Mouse (Mus musculus) embryonic facial prominence, embryonic 11.5 days (tissue): ENCODE results near the gene Zc3h10. TPM values are rescaled to one million over a fixed set of nuclear protein-coding genes. Genes with fewer than 3 reads are reported as not detected.
"Not testable (repeated sequence)": the region's sequence is repeated elsewhere in the genome, so short reads cannot be mapped to it uniquely, and the experiment has no call there.

Source experiments
- ATAC-seq: fragments of 200-750 bp; cut with Nextera tagmentation; replicated peaks from 2 replicates; pipeline ENCODE4 v1.8.0; 2017; ENCODE audit warnings: low read depth; ENCODE audit not compliant: insufficient number of reproducible peaks, low FRiP score, low TSS enrichment
- DNase-seq: peaks from one replicate; pipeline ENCODE4 v3.0.0-alpha.2; 2015; ENCODE audit warnings: low spot score
- H3K27ac ChIP-seq: fragments of 300-500 bp; sonication (generic); replicated peaks from 2 replicates; pipeline ENCODE4 v1.5.1; 2014; ENCODE audit warnings: mild to moderate bottlenecking, low read depth, low read length, control low read depth
- H3K27me3 ChIP-seq: fragments of 300-500 bp; sonication (generic); 2 replicates; pipeline ENCODE4 v1.6.1; 2014; ENCODE audit warnings: mild to moderate bottlenecking, low read length, moderate library complexity, mixed read lengths; ENCODE audit not compliant: control insufficient read depth, insufficient read depth
- H3K36me3 ChIP-seq: fragments of 300-500 bp; sonication (generic); replicated peaks from 2 replicates; pipeline ENCODE4 v1.6.1; 2014; ENCODE audit warnings: low read depth, mild to moderate bottlenecking, low read length, moderate library complexity, mixed read lengths; ENCODE audit not compliant: control insufficient read depth, insufficient read depth
- H3K4me1 ChIP-seq: fragments of 300-500 bp; sonication (generic); 2 replicates; pipeline ENCODE4 v1.6.1; 2014; ENCODE audit warnings: low read length, mixed read lengths; ENCODE audit not compliant: control insufficient read depth, insufficient read depth
- H3K4me2 ChIP-seq: fragments of 300-500 bp; sonication (generic); 2 replicates; pipeline ENCODE4 v1.6.1; 2014; ENCODE audit warnings: low read depth, mild to moderate bottlenecking, control low read depth, low read length, moderate library complexity
- H3K4me3 ChIP-seq: fragments of 300-500 bp; sonication (generic); 2 replicates; pipeline ENCODE4 v1.5.1; 2014; ENCODE audit warnings: low read depth, low read length, control low read depth
- H3K9ac ChIP-seq: fragments of 300-500 bp; sonication (generic); replicated peaks from 2 replicates; pipeline ENCODE4 v1.6.1; 2014; ENCODE audit warnings: mild to moderate bottlenecking, control low read depth, low read length
- H3K9me3 ChIP-seq: fragments of 300-500 bp; sonication (generic); replicated peaks from 2 replicates; pipeline ENCODE4 v1.6.1; 2016; ENCODE audit warnings: mild to moderate bottlenecking, low read length, inconsistent platforms, mixed read lengths; ENCODE audit not compliant: control insufficient read depth
- WGBS: fragments of 180-500 bp; shearing (Covaris S2); extraction: QIAGEN DNeasy Blood & Tissue Kit; methylation state at CpG from one replicate; pipeline ENCODE4 v1.1.7; 2014; 5-methylcytosine and 5-hydroxymethylcytosine counted together
- polyA plus RNA-seq: library from polyadenylated mRNA; unstranded; fragments of >200 nt; fragmentation: Nextera tagmentation; extraction: Ambion mirVana; gene quantifications from 2 replicates; pipeline ENCODE4 v1.2.1, GENCODE M21; 2014

Gene Zc3h10
- polyA plus RNA-seq, 1 experiment from 2014 or later: 15.0 TPM

DNA sequence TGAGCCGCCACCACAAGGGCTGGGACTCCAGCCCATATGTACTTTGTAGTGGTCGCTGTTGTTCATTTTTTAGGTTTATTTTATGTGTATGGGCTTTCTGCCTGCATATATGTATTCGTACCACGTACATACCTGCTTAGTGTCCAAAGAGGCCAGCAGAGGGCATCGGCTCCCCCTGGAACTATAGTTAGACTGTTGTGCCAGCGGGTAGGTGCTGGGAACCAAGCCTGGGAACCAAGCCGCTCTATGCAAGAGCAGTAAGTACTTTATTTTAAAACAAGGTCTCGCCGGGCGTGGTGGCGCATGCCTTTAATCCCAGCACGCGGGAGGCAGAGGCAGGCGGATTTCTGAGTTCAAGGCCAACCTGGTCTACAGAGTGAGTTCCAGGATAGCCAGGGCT, 41.6 kb downstream of the Zc3h10 start:
- Histone ChIP-seq H3K9ac (no peak overlapping the region), H3K36me3 (no peaks in the 10 kb centered on the region), H3K4me1 (no peaks in the 10 kb centered on the region), H3K4me3 (no peak overlapping the region), H3K27me3 (no peaks in the 10 kb centered on the region), H3K4me2 (no peak overlapping the region), H3K9me3 (no peaks in the 10 kb centered on the region), H3K27ac (no peak overlapping the region)
- WGBS: 93% methylated on average over 14 of the region's 14 CpGs
- DNase-seq (no peak), ATAC-seq (no peak)

DNA sequence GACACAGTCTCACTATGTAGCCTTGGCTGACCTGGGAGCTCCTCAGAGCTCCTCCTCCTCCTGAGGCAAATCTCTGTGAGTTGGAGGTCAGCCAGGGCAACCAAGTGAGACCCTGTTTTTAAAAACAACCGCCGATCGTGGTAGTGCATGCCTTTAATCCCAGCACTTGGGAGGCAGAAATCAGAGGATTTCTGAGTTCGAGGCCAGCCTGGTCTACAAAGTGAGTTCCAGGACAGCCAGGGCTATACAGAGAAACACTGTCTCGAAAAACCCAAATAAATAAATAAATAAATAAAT, 42.3 kb downstream of the Zc3h10 start:
- not testable (repeated sequence) for ATAC-seq, H3K9ac ChIP-seq, H3K4me3 ChIP-seq, H3K27ac ChIP-seq, DNase-seq, H3K4me1 ChIP-seq, H3K4me2 ChIP-seq, H3K36me3 ChIP-seq, H3K9me3 ChIP-seq, H3K27me3 ChIP-seq
- 71% methylated on average over 5 of the region's 5 CpGs for WGBS

DNA sequence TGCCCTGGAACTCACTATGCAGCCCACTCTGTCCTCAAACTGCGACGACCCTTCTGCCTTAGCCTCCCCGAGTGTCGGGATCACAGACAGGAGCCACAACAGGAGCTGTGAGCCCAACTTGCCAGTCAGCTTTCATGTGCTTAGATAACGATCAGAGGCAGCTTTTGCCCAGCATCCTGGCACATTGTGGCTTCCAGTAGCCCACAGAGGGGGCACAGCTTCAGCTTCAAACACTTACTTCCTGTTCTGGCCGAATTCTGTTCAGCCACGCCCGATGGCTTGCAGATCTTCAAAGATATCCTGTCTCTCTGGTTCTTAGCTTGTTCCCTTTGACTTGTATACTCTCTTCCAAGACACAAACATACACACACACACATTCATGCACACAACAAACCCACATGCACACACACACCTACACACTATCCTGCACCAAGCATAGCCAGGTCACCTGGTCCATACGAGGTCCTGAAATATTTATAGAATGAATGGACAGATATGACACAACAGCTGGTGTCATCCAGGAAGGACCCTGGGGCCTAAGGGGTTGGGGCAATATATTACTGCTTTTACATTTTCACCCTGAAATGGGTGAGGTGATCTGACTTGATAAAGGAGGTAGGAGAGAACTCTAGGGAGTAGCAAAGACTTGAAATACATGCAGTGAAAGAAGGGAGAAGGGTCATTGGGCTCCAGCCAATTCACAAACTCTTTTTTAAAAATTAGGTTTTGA, 42.8 kb downstream of the Zc3h10 start:
- no peaks in the 10 kb centered on the region for H3K4me1 ChIP-seq
- no peak overlapping the region for H3K4me2 ChIP-seq
- H3K4me3 ChIP-seq: no peak overlapping the region
- no peaks in the 10 kb centered on the region for H3K9me3 ChIP-seq
- no peak overlapping the region for H3K27ac ChIP-seq
- ATAC-seq (no peak), DNase-seq (no peak)
- WGBS: 76% methylated on average over 9 of the region's 9 CpGs
- no peak overlapping the region for H3K9ac ChIP-seq
- no peaks in the 10 kb centered on the region for H3K27me3 ChIP-seq
- no peaks in the 10 kb centered on the region for H3K36me3 ChIP-seq

DNA sequence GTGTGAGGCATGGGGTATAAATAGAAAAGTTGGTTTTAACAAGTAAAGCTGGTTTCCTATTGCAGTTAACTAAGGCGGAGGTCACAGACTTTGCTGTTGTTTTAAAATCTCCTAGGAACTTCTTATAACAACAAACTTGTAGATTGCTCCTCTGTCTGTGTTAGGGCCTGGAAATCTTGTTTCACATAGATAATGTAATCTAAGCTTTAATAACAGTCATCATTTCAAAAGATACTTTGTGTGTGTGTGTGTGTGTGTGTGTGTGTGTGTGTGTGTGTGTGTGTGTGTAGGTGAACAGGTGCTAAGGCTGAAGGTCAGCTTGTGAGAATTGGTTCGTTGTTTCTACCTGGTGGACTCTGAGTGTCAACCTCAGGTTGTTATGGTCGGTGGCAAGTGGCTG, 43.6 kb downstream of the Zc3h10 start:
- ATAC-seq: no peak
- Histone ChIP-seq H3K36me3 (no peaks in the 10 kb centered on the region), H3K27ac (no peak overlapping the region), H3K27me3 (no peaks in the 10 kb centered on the region), H3K4me2 (no peak overlapping the region), H3K4me1 (no peaks in the 10 kb centered on the region), H3K4me3 (no peak overlapping the region), H3K9ac (no peak overlapping the region), H3K9me3 (no peaks in the 10 kb centered on the region)
- DNase-seq: no peak
- 79% methylated on average over 3 of the region's 3 CpGs for WGBS

DNA sequence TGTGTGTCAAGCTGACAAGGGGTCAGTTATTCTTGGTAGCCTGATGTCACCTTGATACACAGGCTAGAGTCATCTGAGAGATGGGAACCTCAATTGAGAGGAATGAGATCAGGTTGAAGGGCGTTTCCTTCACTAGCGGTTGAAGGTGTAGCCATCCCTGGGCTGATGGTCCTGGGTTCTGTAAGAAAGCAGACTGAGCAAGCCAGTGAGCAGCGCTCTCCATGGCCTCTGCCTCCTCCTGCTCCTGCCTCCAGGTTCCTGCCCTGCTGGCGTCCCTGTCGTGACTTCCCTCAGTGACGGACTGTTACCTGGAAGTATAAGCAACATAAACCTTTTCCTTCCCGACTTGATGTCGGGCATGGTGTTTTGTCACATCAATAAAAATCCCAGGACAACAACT, 44.0 kb downstream of the Zc3h10 start:
- DNase-seq: no peak
- H3K27ac ChIP-seq: no peak overlapping the region
- no peaks in the 10 kb centered on the region for H3K4me1 ChIP-seq
- ATAC-seq: no peak
- no peak overlapping the region for H3K9ac ChIP-seq
- no peak overlapping the region for H3K4me3 ChIP-seq
- WGBS: 75% methylated on average over 8 of the region's 8 CpGs
- no peaks in the 10 kb centered on the region for H3K36me3 ChIP-seq
- H3K4me2 ChIP-seq: no peak overlapping the region
- H3K9me3 ChIP-seq: no peaks in the 10 kb centered on the region
- no peaks in the 10 kb centered on the region for H3K27me3 ChIP-seq

DNA sequence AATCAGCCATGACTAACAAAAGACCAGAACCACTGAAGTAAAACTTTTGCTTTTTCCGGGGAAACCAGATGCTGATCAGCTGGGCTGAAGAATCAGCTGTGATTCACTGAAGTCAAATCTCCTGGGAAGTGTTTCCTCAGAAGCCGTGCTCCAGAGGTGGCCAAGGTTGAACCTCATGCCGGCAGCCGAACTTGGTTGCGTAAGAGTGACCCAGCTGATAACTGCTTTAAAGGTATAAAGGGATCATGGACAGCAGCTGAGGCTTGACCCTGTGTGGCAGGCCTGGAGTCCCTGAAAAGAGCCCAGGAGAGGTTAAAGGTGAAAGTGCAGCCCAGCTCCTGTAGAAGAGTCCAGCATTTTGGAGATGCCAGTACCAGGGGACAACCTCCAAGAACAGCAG, 45.2 kb downstream of the Zc3h10 start:
- DNase-seq: no peak
- Histone ChIP-seq H3K27ac (no peak overlapping the region), H3K4me2 (no peak overlapping the region), H3K27me3 (no peaks in the 10 kb centered on the region), H3K4me1 (no peaks in the 10 kb centered on the region), H3K9me3 (no peaks in the 10 kb centered on the region), H3K36me3 (no peaks in the 10 kb centered on the region), H3K4me3 (no peak overlapping the region), H3K9ac (no peak overlapping the region)
- 72% methylated on average over 5 of the region's 5 CpGs for WGBS
- ATAC-seq: no peak

DNA sequence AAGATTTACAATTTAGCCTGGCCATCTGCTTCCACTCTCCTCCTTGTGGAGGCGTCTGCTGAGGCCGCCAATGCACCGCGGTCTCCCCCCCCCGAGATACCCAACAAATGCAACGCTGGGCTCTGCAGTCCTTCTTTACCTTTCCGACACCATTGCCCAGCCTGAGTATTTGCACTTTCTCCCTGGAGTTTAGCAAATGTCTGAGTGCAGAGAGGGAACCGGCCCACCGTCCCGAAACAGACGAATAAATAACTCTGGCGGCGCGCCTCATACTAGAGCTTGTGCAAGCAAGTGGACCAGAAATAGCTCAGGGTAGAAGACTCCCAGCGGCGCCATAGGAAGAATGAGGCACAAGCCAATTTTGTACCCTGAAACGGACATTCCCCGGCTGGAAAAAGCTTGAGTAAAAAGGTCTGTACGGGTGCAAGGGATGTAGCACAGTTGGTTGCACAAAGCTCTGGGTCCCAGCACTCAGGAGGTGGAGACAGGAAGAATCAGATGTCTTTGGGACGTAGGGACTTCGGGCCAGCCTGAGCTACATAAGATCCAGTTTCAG, 48.4 kb downstream of the Zc3h10 start:
- Histone ChIP-seq H3K9ac (peak overlapping the region; percentile 58), H3K4me2 (peak overlapping the region; percentile 79), H3K27me3 (no peaks in the 10 kb centered on the region), H3K9me3 (no peaks in the 10 kb centered on the region), H3K4me1 (peaks cover 4% of the 10 kb centered on the region; the same call in 1 of the 2 replicates), H3K27ac (no peak overlapping the region), H3K36me3 (no peaks in the 10 kb centered on the region), H3K4me3 (peak overlapping the region; percentile 49)
- DNase-seq: peak; percentile 56
- 0 out of 2 replicates have a peak, but pooled peaks have one; percentile 4 for ATAC-seq
- 3% methylated on average over 21 of the region's 21 CpGs for WGBS

DNA sequence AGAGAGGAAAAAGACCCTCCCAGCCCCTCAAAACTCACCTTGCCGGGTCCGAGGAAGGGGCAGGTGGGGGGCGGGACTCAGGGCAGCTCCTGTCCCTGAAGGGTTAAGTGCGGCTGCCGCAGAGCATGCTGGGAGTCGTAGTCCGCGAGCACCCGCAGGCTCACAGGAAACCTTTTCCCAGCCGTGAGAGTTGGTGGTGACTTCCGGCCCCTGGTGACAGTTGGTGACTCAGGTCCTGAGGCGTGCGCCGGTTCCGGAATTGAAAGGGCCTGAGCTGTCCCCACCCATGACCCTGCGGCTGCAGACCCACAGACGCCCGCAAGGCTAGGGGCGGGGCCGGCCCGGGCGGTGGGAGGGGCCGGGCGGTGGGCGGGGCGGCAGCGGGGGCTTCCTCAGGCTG, 49.0 kb downstream of the Zc3h10 start, which contains the start of gene Myl6b:
Myl6b (minus strand) TSS at position 96 of the 400 bp plus-strand sequence.
- H3K4me1 ChIP-seq: peaks cover 4% of the 10 kb centered on the region; the same call in 1 of the 2 replicates
- DNase-seq: peak; percentile 96
- peak within 1 kb of the TSS; percentile 58 for H3K9ac ChIP-seq
- no peak within 1 kb of the TSS; the same call in 1 of the 2 replicates for H3K27ac ChIP-seq
- no peaks in the 10 kb centered on the region for H3K9me3 ChIP-seq
- under 1% methylated on average over 27 of the region's 27 CpGs for WGBS
- H3K27me3 ChIP-seq: no peaks in the 10 kb centered on the region
- no peaks in the 10 kb centered on the region for H3K36me3 ChIP-seq
- ATAC-seq: peak; percentile 84
- H3K4me2 ChIP-seq: peak within 1 kb of the TSS; percentile 79
- peak within 1 kb of the TSS; percentile 49 for H3K4me3 ChIP-seq
